In genomic region chr14:94475887-94476286, GRCm38 (mm10) we compare ENCODE assay signal across 13 mouse cellular contexts.
"Had no signal": no experiment of that assay in that cellular context is flagged by ENCODE, and none has a peak within 500 bp of the region (broad histone marks: within the 10 kb centered on the region; RNA-seq: fewer than 3 reads in every experiment).

No protein-coding gene starts in this region.

- H3K27me3 ChIP-seq: kidney, embryonic 15.5 days; limb, embryonic 15.5 days; liver, embryonic 12.5 days; neural tube, embryonic 15.5 days; stomach, embryonic 15.5 days had no signal

- ATAC-seq: liver, embryonic 12.5 days had no signal

- H3K9me3 ChIP-seq: kidney, embryonic 15.5 days; limb, embryonic 15.5 days; liver, embryonic 12.5 days; midbrain, embryonic 10.5 days; neural tube, embryonic 15.5 days; stomach, embryonic 15.5 days had no signal

- H3K9ac ChIP-seq: kidney, embryonic 15.5 days; limb, embryonic 15.5 days; liver, embryonic 12.5 days; lung, embryonic 14.5 days; neural tube, embryonic 15.5 days; stomach, embryonic 15.5 days had no signal

- H3K4me2 ChIP-seq: kidney, embryonic 15.5 days; limb, embryonic 15.5 days; liver, embryonic 12.5 days; lung, embryonic 14.5 days; neural tube, embryonic 15.5 days; stomach, embryonic 15.5 days had no signal

- H3K36me3 ChIP-seq: kidney, embryonic 15.5 days; limb, embryonic 15.5 days; liver, embryonic 12.5 days; midbrain, embryonic 10.5 days; neural tube, embryonic 15.5 days; stomach, embryonic 15.5 days had no signal

- H3K27ac ChIP-seq: kidney, embryonic 15.5 days; limb, embryonic 15.5 days; liver, embryonic 12.5 days; midbrain, embryonic 10.5 days; neural tube, embryonic 15.5 days; stomach, embryonic 15.5 days had no signal

- H3K4me3 ChIP-seq: kidney, embryonic 15.5 days; limb, embryonic 15.5 days; liver, embryonic 12.5 days; midbrain, embryonic 10.5 days; myocyte; neural tube, embryonic 15.5 days; stomach, embryonic 15.5 days had no signal

- DNase-seq: kidney, postnatal 14 days; lung, embryonic 14.5 days; lung, postnatal 10 days; lung, postnatal 4 days; thymus, adult 2 months; thymus, postnatal 25 days had no signal

- H3K4me1 ChIP-seq: kidney, embryonic 15.5 days; limb, embryonic 15.5 days; liver, embryonic 12.5 days; midbrain, embryonic 10.5 days; neural tube, embryonic 15.5 days; stomach, embryonic 15.5 days had no signal
